Mouse (Mus musculus) liver, embryonic 12.5 days (tissue): Measurements from ENCODE around the gene Mbtps2. TPM values are rescaled to one million over a fixed set of nuclear protein-coding genes. Genes with fewer than 3 reads are reported as not detected.

Source experiments
- ATAC-seq: fragments of 200-750 bp; cut with Nextera tagmentation; 2 replicates; pipeline ENCODE4 v1.8.0; 2017; ENCODE audit warnings: moderate number of reproducible peaks, mild to moderate bottlenecking, moderate library complexity
- H3K27ac ChIP-seq: fragments of 300-500 bp; sonication (generic); 2 replicates; pipeline ENCODE4 v1.5.1; 2016; ENCODE audit warnings: mild to moderate bottlenecking
- H3K27me3 ChIP-seq: fragments of 300-500 bp; sonication (generic); replicated peaks from 2 replicates; pipeline ENCODE4 v1.6.1; 2016; ENCODE audit warnings: mild to moderate bottlenecking, moderate library complexity
- H3K36me3 ChIP-seq: fragments of 300-500 bp; sonication (generic); 2 replicates; pipeline ENCODE4 v1.6.1; 2016; ENCODE audit warnings: mild to moderate bottlenecking, moderate library complexity
- H3K4me1 ChIP-seq: fragments of 300-500 bp; sonication (generic); 2 replicates; pipeline ENCODE4 v1.6.1; 2016
- H3K4me2 ChIP-seq: fragments of 300-500 bp; sonication (generic); 2 replicates; pipeline ENCODE4 v1.6.1; 2016; ENCODE audit warnings: mild to moderate bottlenecking, moderate library complexity
- H3K4me3 ChIP-seq: fragments of 300-500 bp; sonication (generic); 2 replicates; pipeline ENCODE4 v1.5.1; 2016; ENCODE audit warnings: mild to moderate bottlenecking, moderate library complexity
- H3K9ac ChIP-seq: fragments of 300-500 bp; sonication (generic); 2 replicates; pipeline ENCODE4 v1.6.1; 2016; ENCODE audit warnings: mild to moderate bottlenecking, moderate library complexity
- H3K9me3 ChIP-seq: fragments of 300-500 bp; sonication (generic); replicated peaks from 2 replicates; pipeline ENCODE4 v1.6.1; 2016; ENCODE audit warnings: mild to moderate bottlenecking, moderate library complexity
- WGBS: fragments of 180-500 bp; shearing (Covaris S2); methylation state at CpG from one replicate; pipeline ENCODE4 v1.1.7; 2016; ENCODE audit not compliant: insufficient replicate concordance; 5-methylcytosine and 5-hydroxymethylcytosine counted together
- polyA plus RNA-seq: library from polyadenylated mRNA; unstranded; fragments of >200 nt; fragmentation: Nextera tagmentation; extraction: Ambion mirVana; gene quantifications from 2 replicates; pipeline ENCODE4 v1.2.1, GENCODE M21; 2016

Mbtps2 gene
- polyA plus RNA-seq: 8.8 and 9.8 TPM in 2 replicates

DNA sequence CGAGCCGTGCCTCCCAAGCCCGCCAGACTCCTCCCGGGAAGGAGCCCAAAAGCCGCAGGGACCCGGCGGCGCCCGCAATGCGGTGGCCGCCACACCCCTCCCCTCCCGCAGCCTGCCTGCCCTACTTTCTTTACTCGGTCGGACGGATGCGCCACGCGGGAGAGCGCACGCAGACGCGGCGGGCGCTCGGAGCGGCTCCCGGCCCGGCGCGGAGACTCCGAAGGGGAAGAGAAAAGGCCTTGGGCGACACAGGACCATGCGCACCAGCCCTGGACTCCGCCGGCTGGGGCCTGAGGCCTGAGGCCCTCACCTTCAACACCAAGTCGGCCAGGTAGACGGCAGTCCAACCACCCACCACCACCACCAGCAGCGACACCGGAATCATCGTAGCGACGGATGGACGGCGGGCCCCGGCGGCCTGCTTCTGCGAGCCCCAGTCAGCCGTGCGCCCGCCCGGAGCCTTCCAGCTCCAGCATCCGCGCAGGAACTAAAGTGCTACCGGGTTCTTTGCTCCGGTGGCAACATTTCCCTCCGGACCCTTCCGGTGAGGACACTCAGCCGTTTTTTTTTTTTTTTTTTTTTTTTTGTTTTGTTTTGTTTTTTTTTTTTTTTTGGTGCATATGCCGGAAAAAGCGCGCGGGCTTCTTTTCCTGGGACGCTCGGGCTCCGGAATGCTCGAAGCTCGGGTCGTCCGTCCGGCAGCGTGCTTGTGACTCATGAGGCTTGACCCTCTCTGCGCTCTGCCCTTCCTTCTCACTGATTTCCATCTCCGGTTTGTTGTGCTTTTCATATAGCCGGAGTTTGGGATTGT, at the start of gene Mbtps2:
Gene Mbtps2, minus strand, starts transcription at position 530 of the 811 bp plus-strand sequence.
- Histone ChIP-seq H3K36me3 (no peaks in the 10 kb centered on the region), H3K27me3 (no peaks in the 10 kb centered on the region), H3K4me2 (peak within 1 kb of the TSS; percentile 68), H3K4me3 (peak within 1 kb of the TSS; percentile 68), H3K4me1 (peaks cover 14% of the 10 kb centered on the region; the same call in 1 of the 2 replicates), H3K27ac (peak within 1 kb of the TSS; percentile 78), H3K9me3 (no peaks in the 10 kb centered on the region), H3K9ac (peak within 1 kb of the TSS; percentile 70)
- 7% methylated on average over 70 of the region's 74 CpGs for WGBS
- ATAC-seq: peak; percentile 82

DNA sequence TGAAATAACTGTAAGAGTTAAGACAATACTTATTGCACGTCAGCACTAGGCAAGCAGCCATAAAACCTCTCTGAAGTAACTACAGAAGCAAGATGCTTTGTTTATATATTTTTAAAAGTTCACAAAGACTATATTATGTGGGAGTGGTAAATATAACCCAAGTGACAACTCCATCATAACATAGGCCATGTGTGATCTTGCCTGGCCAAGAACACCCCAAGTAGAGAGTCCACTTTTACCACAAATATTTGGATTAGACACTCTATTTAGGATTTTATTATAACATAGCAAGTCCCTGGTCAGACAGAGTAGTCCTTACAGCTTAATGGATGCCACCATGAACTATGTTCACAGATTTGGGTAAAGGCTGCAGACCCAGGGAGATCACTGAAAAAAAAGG, 47.9 kb upstream of the Mbtps2 start:
- no peaks in the 10 kb centered on the region for H3K4me1 ChIP-seq
- no peak overlapping the region for H3K4me2 ChIP-seq
- no peaks in the 10 kb centered on the region for H3K36me3 ChIP-seq
- no peak for ATAC-seq
- H3K27me3 ChIP-seq: no peaks in the 10 kb centered on the region
- 58% methylated on average over 1 of the region's 1 CpGs for WGBS
- H3K9me3 ChIP-seq: no peaks in the 10 kb centered on the region
- H3K27ac ChIP-seq: no peak overlapping the region
- no peak overlapping the region for H3K9ac ChIP-seq
- no peak overlapping the region for H3K4me3 ChIP-seq

- no peaks in the 10 kb centered on the region for H3K36me3 ChIP-seq
These were observed 46.2 kb upstream of the Mbtps2 start for GRCm38 (mm10) chrX:157644700-157645099.

GRCm38 (mm10) chrX:157644300-157644699, 45.8 kb upstream of the Mbtps2 start:
- Histone ChIP-seq H3K36me3 (no peaks in the 10 kb centered on the region), H3K27ac (no peak overlapping the region), H3K4me3 (no peak overlapping the region), H3K27me3 (no peaks in the 10 kb centered on the region), H3K4me1 (no peaks in the 10 kb centered on the region), H3K9ac (no peak overlapping the region), H3K4me2 (no peak overlapping the region), H3K9me3 (no peaks in the 10 kb centered on the region)
- no peak for ATAC-seq
- WGBS: 22% methylated on average over 3 of the region's 3 CpGs

More at GRCm38 (mm10) chrX:157644700-157645099, 46.2 kb upstream of the Mbtps2 start:
- WGBS: 68% methylated on average over 4 of the region's 4 CpGs
- ATAC-seq: no peak
- Histone ChIP-seq H3K27me3 (no peaks in the 10 kb centered on the region), H3K27ac (no peak overlapping the region), H3K4me1 (no peaks in the 10 kb centered on the region), H3K9ac (no peak overlapping the region), H3K4me2 (no peak overlapping the region), H3K4me3 (no peak overlapping the region), H3K9me3 (no peaks in the 10 kb centered on the region)

GRCm38 (mm10) chrX:157642856-157643255, 44.3 kb upstream of the Mbtps2 start:
- Histone ChIP-seq H3K27ac (no peak overlapping the region), H3K36me3 (no peaks in the 10 kb centered on the region), H3K9me3 (no peaks in the 10 kb centered on the region), H3K9ac (no peak overlapping the region), H3K4me1 (no peaks in the 10 kb centered on the region), H3K4me2 (no peak overlapping the region), H3K4me3 (no peak overlapping the region), H3K27me3 (no peaks in the 10 kb centered on the region)
- ATAC-seq: no peak
- 75% methylated on average over 5 of the region's 5 CpGs for WGBS

- no peak for ATAC-seq
- no peak overlapping the region for H3K4me3 ChIP-seq
- H3K36me3 ChIP-seq: no peaks in the 10 kb centered on the region
- no peak overlapping the region for H3K27ac ChIP-seq
- H3K27me3 ChIP-seq: no peaks in the 10 kb centered on the region
- 42% methylated on average over 1 of the region's 1 CpGs for WGBS
- H3K4me1 ChIP-seq: no peaks in the 10 kb centered on the region
- H3K4me2 ChIP-seq: no peak overlapping the region
- H3K9me3 ChIP-seq: no peaks in the 10 kb centered on the region
- no peak overlapping the region for H3K9ac ChIP-seq
These were observed 38.7 kb upstream of the Mbtps2 start for GRCm38 (mm10) chrX:157637253-157637652.

- no peak overlapping the region for H3K27ac ChIP-seq
- no peak overlapping the region for H3K4me2 ChIP-seq
- H3K9me3 ChIP-seq: no peaks in the 10 kb centered on the region
- 53% methylated on average over 3 of the region's 3 CpGs for WGBS
- H3K36me3 ChIP-seq: no peaks in the 10 kb centered on the region
- no peak for ATAC-seq
- no peak overlapping the region for H3K9ac ChIP-seq
- no peak overlapping the region for H3K4me3 ChIP-seq
- H3K27me3 ChIP-seq: no peaks in the 10 kb centered on the region
- H3K4me1 ChIP-seq: no peaks in the 10 kb centered on the region
These were observed 35.3 kb upstream of the Mbtps2 start for GRCm38 (mm10) chrX:157633676-157634414.

- Histone ChIP-seq H3K4me1 (no peaks in the 10 kb centered on the region), H3K4me2 (no peak overlapping the region), H3K9me3 (no peaks in the 10 kb centered on the region; the same call in 1 of the 2 replicates), H3K36me3 (no peaks in the 10 kb centered on the region), H3K4me3 (no peak overlapping the region), H3K27me3 (no peaks in the 10 kb centered on the region), H3K27ac (no peak overlapping the region), H3K9ac (no peak overlapping the region)
- no peak for ATAC-seq
- WGBS: 54% methylated on average over 4 of the region's 4 CpGs
These were observed 31.8 kb upstream of the Mbtps2 start for GRCm38 (mm10) chrX:157630341-157630740.

GRCm38 (mm10) chrX:157612894-157613293, 14.4 kb upstream of the Mbtps2 start:
- no peak; the same call in 1 of the 2 replicates for ATAC-seq
- WGBS: 24% methylated on average over 32 of the region's 32 CpGs

DNA sequence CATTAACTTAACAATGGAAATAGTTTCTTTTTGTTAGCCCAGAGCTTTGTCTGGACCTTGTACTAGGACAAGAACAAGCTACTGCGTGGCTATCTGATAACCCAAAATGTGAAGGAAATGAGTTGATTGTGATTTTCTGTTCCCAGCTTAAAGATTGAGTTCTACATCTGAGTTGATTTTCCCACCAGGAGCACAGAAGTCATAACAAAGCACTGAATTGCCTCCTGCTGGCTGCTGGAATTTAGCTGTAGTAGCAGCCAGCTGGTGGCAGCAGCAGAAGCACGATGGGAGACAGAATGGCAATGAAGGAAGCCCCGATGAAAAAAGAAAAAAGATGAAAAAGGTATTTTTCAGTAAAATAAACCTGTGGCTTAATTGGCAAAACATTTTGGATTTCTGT, 2.9 kb upstream of the Mbtps2 start:
- Histone ChIP-seq H3K27ac (no peak overlapping the region), H3K4me3 (no peak overlapping the region), H3K27me3 (no peaks in the 10 kb centered on the region), H3K9me3 (no peaks in the 10 kb centered on the region), H3K4me2 (no peak overlapping the region), H3K4me1 (peaks cover 6% of the 10 kb centered on the region; the same call in 1 of the 2 replicates), H3K36me3 (no peaks in the 10 kb centered on the region), H3K9ac (no peak overlapping the region)
- 27% methylated on average over 3 of the region's 3 CpGs for WGBS
- ATAC-seq: no peak

More at GRCm38 (mm10) chrX:157612894-157613293, 14.4 kb upstream of the Mbtps2 start:
- Histone ChIP-seq H3K4me3 (no peak overlapping the region), H3K4me1 (no peaks in the 10 kb centered on the region), H3K9ac (no peak overlapping the region), H3K36me3 (no peaks in the 10 kb centered on the region), H3K27ac (no peak overlapping the region), H3K27me3 (peaks cover 5% of the 10 kb centered on the region), H3K4me2 (peak overlapping the region; percentile 44), H3K9me3 (no peaks in the 10 kb centered on the region)

DNA sequence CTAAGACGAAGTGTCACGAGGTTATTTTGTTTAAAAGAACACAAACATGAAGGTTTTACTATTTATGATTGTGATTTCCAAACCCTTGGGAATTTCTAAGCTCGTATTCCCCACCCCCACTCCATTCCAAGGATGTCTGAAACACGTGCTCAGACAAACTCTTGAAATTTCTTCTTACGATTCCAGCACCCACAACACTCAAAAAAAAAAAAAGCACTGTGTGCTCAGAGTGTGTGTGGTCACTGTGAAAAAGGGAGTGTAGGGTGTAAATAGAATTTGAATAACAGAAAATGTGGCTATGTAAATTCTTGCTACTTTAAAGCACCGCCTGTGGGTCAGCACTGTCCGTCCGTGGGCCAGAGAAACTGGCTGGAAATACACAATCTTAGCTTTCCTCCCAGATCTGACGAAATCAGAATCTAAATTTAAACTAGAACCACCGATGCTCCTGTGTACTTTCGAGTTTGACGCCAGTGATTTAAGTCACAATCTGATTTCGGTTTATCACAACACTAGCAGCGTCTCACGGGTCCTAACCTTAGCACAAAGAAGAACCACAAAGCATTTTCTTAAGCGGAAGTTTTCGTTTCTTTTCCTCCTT, 830 bp downstream of the Mbtps2 start:
- peak overlapping the region; percentile 78 for H3K27ac ChIP-seq
- peak overlapping the region; percentile 68 for H3K4me2 ChIP-seq
- H3K9ac ChIP-seq: peak overlapping the region; percentile 70
- no peaks in the 10 kb centered on the region for H3K27me3 ChIP-seq
- WGBS: 10% methylated on average over 17 of the region's 17 CpGs
- no peaks in the 10 kb centered on the region for H3K36me3 ChIP-seq
- ATAC-seq: peak; percentile 17; the same call in 1 of the 2 replicates
- H3K9me3 ChIP-seq: no peaks in the 10 kb centered on the region
- peaks cover 14% of the 10 kb centered on the region; the same call in 1 of the 2 replicates for H3K4me1 ChIP-seq
- peak overlapping the region; percentile 68 for H3K4me3 ChIP-seq
